Mouse (Mus musculus) c-Kit-positive CD71-positive TER-119-negative erythroid progenitor cells, embryonic 14.5 days (primary cell): ENCODE measurements at regions not wholly inside any gene's neighbourhood (a gene's known extent, or its start where the extent isn't known, plus 50 kb on each side); places are given as distances from the start of the nearest gene placed in this dataset.

Experiments used
- DNase-seq: peaks from one replicate; pipeline ENCODE4 v3.0.0-alpha.2; 2013; ENCODE audit warnings: low read depth

- no peak for DNase-seq
Measured at GRCm38 (mm10) chr15:93785846-93786412, 190.2 kb upstream of the Prickle1 start.

GRCm38 (mm10) chr15:93783736-93784135 is 188.0 kb upstream of the Prickle1 start:
- no peak for DNase-seq

GRCm38 (mm10) chr15:93775199-93775745 is 179.6 kb upstream of the Prickle1 start:
- no peak for DNase-seq

GRCm38 (mm10) chr15:93774340-93774739 is 178.6 kb upstream of the Prickle1 start:
- DNase-seq = no peak

GRCm38 (mm10) chr15:93766981-93767380 is 171.3 kb upstream of the Prickle1 start:
- no peak for DNase-seq

- DNase-seq = no peak
Measured at GRCm38 (mm10) chr15:93763047-93763446, 167.4 kb upstream of the Prickle1 start.

- no peak for DNase-seq
Measured at GRCm38 (mm10) chr15:93758204-93758836, 162.6 kb upstream of the Prickle1 start.

- no peak for DNase-seq
Measured at GRCm38 (mm10) chr15:93755989-93756388, 160.3 kb upstream of the Prickle1 start.

- no peak for DNase-seq
Measured at GRCm38 (mm10) chr15:93751817-93752216, 156.1 kb upstream of the Prickle1 start.

GRCm38 (mm10) chr15:93750953-93751352 is 155.3 kb upstream of the Prickle1 start:
- peak; percentile 24 for DNase-seq

- no peak for DNase-seq
Measured at GRCm38 (mm10) chr15:93744191-93744945, 148.7 kb upstream of the Prickle1 start.

GRCm38 (mm10) chr15:93733731-93734510 is 138.2 kb upstream of the Prickle1 start:
- no peak for DNase-seq

- no peak for DNase-seq
Measured at GRCm38 (mm10) chr15:93732825-93733224, 137.1 kb upstream of the Prickle1 start.

GRCm38 (mm10) chr15:93731161-93731560 is 135.5 kb upstream of the Prickle1 start:
- DNase-seq = no peak

- no peak for DNase-seq
Measured at GRCm38 (mm10) chr15:93715443-93715842, 119.8 kb upstream of the Prickle1 start.

- DNase-seq = no peak
Measured at GRCm38 (mm10) chr15:93713428-93713827, 117.7 kb upstream of the Prickle1 start.

- no peak for DNase-seq
Measured at GRCm38 (mm10) chr15:93712594-93712993, 116.9 kb upstream of the Prickle1 start.

GRCm38 (mm10) chr15:93711150-93711784 is 115.6 kb upstream of the Prickle1 start:
- DNase-seq = no peak

- no peak for DNase-seq
Measured at GRCm38 (mm10) chr15:93710493-93711149, 114.9 kb upstream of the Prickle1 start.

- no peak for DNase-seq
Measured at GRCm38 (mm10) chr15:93706366-93706930, 110.8 kb upstream of the Prickle1 start.

GRCm38 (mm10) chr15:93705651-93706050 is 110.0 kb upstream of the Prickle1 start:
- DNase-seq = no peak
